Mouse (Mus musculus) MEL (cell line): Measurements from ENCODE around the gene Cox17.

ENCODE experiments used
- CTCF ChIP-seq, 3 experiments: IDR thresholded peaks in 2 of 3; conservative IDR thresholded peaks in 1 of 3; 2 replicates each; pipeline ENCODE4 v1.5.1; 2011 to 2012; ENCODE audit warnings: low read length in 3 of 3, low read depth in 2 of 3, mild to moderate bottlenecking in 2 of 3, improper control_type of control experiment in 1 of 3, inconsistent platforms in 1 of 3, mixed read lengths in 1 of 3, moderate library complexity in 1 of 3; ENCODE audit not compliant: control insufficient read depth in 1 of 3, insufficient read depth in 1 of 3, poor library complexity in 1 of 3, severe bottlenecking in 1 of 3
- MAX ChIP-seq: IDR thresholded peaks from 2 replicates; pipeline ENCODE4 v1.6.1; 2011; ENCODE audit warnings: low read length, improper control_type of control experiment
- MXI1 ChIP-seq: IDR thresholded peaks from 2 replicates; pipeline ENCODE4 v1.6.1; 2011; ENCODE audit warnings: mild to moderate bottlenecking, low read depth, low read length, improper control_type of control experiment
- POLR2A ChIP-seq, 2 experiments: IDR thresholded peaks; 2 replicates each; pipeline ENCODE4 v1.6.1; 2011 to 2012; ENCODE audit warnings: low read length in 2 of 2, mild to moderate bottlenecking in 2 of 2, control low read depth in 1 of 2, improper control_type of control experiment in 1 of 2, low read depth in 1 of 2, moderate library complexity in 1 of 2; ENCODE audit not compliant: control insufficient read depth in 1 of 2, insufficient read depth in 1 of 2, poor library complexity in 1 of 2
- USF1 ChIP-seq: IDR thresholded peaks from 2 replicates; pipeline ENCODE4 v1.6.1; 2014; ENCODE audit warnings: low read depth, mild to moderate bottlenecking, inconsistent platforms, low read length, improper control_type of control experiment, moderate library complexity

- TF ChIP-seq POLR2A (IDR thresholded peaks at IDR 0.05; ENCODE audit: control insufficient read depth in 1 of 2, insufficient read depth in 1 of 2, low read depth in 1 of 2, low read length in 2 of 2, poor library complexity in 1 of 2) (no peak), MAX (no peak), CTCF (IDR thresholded peaks at IDR 0.05 in 2 of 3, conservative IDR thresholded peaks at IDR 0.05 in 1 of 3; ENCODE audit: control insufficient read depth in 1 of 3, insufficient read depth in 1 of 3, low read depth in 2 of 3, low read length in 3 of 3, poor library complexity in 1 of 3, severe bottlenecking in 1 of 3) (no peak), MXI1 (no peak), USF1 (no peak)
These were observed 16.9 kb downstream of the Cox17 start for GRCm38 (mm10) chr16:38363657-38364056.
